Mouse (Mus musculus): ENCODE data around the gene Zdhhc19. TPM values are rescaled to one million over a fixed set of nuclear protein-coding genes. Genes with fewer than 3 reads are reported as not detected.

Zdhhc19 gene
- polyA plus RNA-seq, 1 experiment from 2014 or later = not detected

Other genes with a start within 250 kb of the Zdhhc19 start
- gene Fbxo45, start 249.1 kb upstream of the Zdhhc19 start, polyA plus RNA-seq (2016; fragmentation: Nextera tagmentation; extraction: Ambion mirVana) = 14.9 and 16.2 TPM in 2 replicates
- 11.9 and 12.5 TPM in 2 replicates for gene Wdr53, start 249.0 kb upstream of the Zdhhc19 start, polyA plus RNA-seq (2016; fragmentation: Nextera tagmentation; extraction: Ambion mirVana)
- gene Smco1, start 224.8 kb upstream of the Zdhhc19 start, polyA plus RNA-seq (2016; fragmentation: Nextera tagmentation; extraction: Ambion mirVana) = 0.18 TPM in 1 of 2 replicates, not detected in the other
- gene Rnf168, start 218.8 kb upstream of the Zdhhc19 start, polyA plus RNA-seq (2016; fragmentation: Nextera tagmentation; extraction: Ambion mirVana) = 26.6 and 27.3 TPM in 2 replicates
- gene Ubxn7, start 164.0 kb upstream of the Zdhhc19 start, polyA plus RNA-seq (2016; fragmentation: Nextera tagmentation; extraction: Ambion mirVana) = 24.2 and 24.6 TPM in 2 replicates
- gene Tm4sf19, start 95.8 kb upstream of the Zdhhc19 start, polyA plus RNA-seq (2016; fragmentation: Nextera tagmentation; extraction: Ambion mirVana) = not detected in 2 replicates
- gene Tctex1d2, start 76.6 kb upstream of the Zdhhc19 start, polyA plus RNA-seq (2016; fragmentation: Nextera tagmentation; extraction: Ambion mirVana) = 21.6 and 27.1 TPM in 2 replicates
- 43.2 and 48.9 TPM in 2 replicates for gene Pcyt1a, start 65.3 kb upstream of the Zdhhc19 start, polyA plus RNA-seq (2016; fragmentation: Nextera tagmentation; extraction: Ambion mirVana)
- 2.1 and 2.9 TPM in 2 replicates for gene Slc51a, start 8.4 kb upstream of the Zdhhc19 start, polyA plus RNA-seq (2016; fragmentation: Nextera tagmentation; extraction: Ambion mirVana)
- 52.5 and 58.2 TPM in 2 replicates for gene Tfrc, start 112.7 kb downstream of the Zdhhc19 start, polyA plus RNA-seq (2016; fragmentation: Nextera tagmentation; extraction: Ambion mirVana)
- 6.7 and 8.4 TPM in 2 replicates for gene Tnk2, start 147.6 kb downstream of the Zdhhc19 start, polyA plus RNA-seq (2016; fragmentation: Nextera tagmentation; extraction: Ambion mirVana)
- 0.13 and 0.17 TPM in 2 replicates for gene Muc4, start 239.6 kb downstream of the Zdhhc19 start, polyA plus RNA-seq (2016; fragmentation: Nextera tagmentation; extraction: Ambion mirVana)